Mouse (Mus musculus): ENCODE measurements around the gene Arl4c. TPM values are rescaled to one million over a fixed set of nuclear protein-coding genes. Genes with fewer than 3 reads are reported as not detected.
"Not testable (repeated sequence)": the region's sequence is repeated elsewhere in the genome, so short reads cannot be mapped to it uniquely, and the experiment has no call there.

Gene Arl4c
- total RNA-seq, 2 experiments from 2014 or later: 32.7 to 34.7 TPM

DNA sequence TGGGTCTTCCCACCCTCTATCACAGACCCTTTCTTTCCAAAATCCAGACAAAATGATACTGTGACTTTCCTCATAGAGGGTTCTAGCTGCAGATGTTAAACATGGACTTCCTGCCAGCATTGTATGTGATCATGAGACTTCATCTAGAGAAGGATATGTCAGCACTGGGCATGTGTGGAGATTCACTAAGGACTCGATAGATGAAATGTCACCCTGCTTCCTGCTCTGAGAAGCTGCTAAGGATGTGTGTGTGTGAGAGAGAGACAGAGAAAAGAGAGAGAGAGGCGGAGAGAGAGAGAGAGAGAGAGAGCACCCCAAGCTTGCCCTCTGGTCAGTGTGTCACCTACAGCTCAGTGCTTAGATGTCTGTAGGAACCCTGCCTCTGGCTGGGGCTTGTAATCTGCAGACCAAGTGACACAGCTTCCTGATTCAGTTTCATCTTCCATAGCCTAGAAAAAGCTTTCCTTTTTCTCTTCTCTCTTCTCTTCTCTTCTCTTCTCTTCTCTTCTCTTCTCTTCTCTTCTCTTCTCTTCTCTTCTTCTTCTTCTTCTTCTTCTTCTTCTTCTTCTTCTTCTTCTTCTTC is 65.4 kb downstream of the Arl4c start:
- DNase-seq (ENCODE audit: low spot score in 2 of 2); intact Hi-C loops (cut with DNase I): not testable (repeated sequence)

DNA sequence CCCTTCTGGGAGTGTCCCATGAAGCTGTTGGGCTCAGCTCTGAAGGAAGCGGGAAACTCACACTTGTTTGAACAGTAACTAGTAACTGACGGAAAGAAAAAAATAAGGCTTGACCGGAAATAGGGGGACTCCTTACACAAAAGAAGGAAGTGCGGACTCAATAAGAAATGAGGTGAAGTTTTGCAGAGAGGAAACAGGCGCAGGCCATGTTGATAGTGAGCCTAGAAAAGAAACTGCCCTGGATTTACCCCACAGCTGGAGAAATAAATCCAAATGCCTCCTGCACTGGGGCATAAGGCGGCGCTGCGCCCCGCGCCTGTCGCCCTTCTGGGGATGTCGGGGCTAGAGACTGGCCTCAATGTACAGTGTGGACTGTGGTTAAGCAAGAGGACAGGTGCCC is 66.4 kb downstream of the Arl4c start:
- DNase-seq (ENCODE audit: low spot score in 2 of 2): no peak

GRCm38 (mm10) chr1:88632851-88633250 is 69.2 kb downstream of the Arl4c start:
- intact Hi-C loops (cut with DNase I): no loop called here
- no peak for DNase-seq (ENCODE audit: low spot score in 2 of 2)

More for the DNA sequence above, 66.4 kb downstream of the Arl4c start:
- intact Hi-C loops (cut with DNase I): no loop called here

- DNase-seq (ENCODE audit: low spot score in 2 of 2): no peak
- intact Hi-C loops (cut with DNase I): no loop called here
These were observed 72.0 kb downstream of the Arl4c start for GRCm38 (mm10) chr1:88629966-88630488.

DNA sequence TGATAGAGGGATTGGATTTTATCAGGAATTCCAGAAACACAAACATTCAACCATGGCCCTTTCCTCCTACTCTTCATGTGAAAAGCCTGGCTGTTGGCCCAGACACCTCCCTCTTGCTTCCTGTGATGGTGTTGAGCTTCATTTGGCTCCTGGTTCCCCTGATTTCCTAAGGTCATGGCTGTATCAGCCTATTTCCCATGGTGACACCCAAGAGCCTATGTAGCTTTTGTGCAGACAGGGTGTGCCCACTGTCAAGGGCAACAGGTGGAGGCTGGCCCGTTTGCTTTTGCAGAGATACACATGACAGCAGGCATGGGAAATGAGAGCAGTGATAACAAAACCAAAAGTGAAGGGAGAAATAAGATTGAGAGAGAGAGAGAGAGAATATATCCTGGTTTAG is 76.8 kb downstream of the Arl4c start:
- intact Hi-C loops (cut with DNase I): no loop called here
- no peak for DNase-seq (ENCODE audit: low spot score in 2 of 2)

- intact Hi-C loops (cut with DNase I): no loop called here
- no peak for DNase-seq (ENCODE audit: low spot score in 2 of 2)
These were observed 77.6 kb downstream of the Arl4c start for GRCm38 (mm10) chr1:88624376-88624775.

DNA sequence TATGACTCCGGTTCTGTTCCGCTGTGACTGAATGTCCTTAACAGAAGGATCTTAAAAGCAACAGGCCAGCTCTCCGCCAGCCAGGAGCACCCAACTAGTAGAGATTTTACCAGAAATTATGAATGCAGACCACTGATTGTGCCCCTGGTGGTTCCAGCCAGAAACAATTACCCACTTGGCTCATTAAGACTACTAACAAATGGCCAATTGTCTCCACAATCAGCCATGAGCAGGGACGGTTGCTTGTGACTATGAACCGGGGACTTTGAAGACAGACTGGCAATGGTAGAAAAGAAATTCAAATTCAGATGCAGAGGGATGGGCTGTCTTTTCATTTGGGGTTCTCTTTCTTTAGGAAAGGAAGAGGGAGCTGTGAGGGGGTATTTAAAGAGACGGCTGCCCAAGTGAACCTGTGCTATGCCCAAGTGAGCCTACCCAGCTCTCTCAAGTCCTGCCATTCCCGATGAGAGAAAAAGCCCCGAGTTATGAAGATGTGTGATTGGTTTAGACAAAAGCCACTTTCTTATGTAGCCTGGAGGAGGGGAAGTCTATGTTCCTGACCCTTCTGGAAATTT is 78.4 kb downstream of the Arl4c start:
- intact Hi-C loops (cut with DNase I): no loop called here
- peak; percentile 5 to 37 for DNase-seq (ENCODE audit: low spot score in 2 of 2)

Other genes with a start within 250 kb of the Arl4c start
- gene Glrp1, start 192.2 kb downstream of the Arl4c start, total RNA-seq (2021): not detected

Data from left cerebral cortex, postnatal 25 days (tissue).